Mouse (Mus musculus): ENCODE results near the gene Gnrhr. TPM values are rescaled to one million over a fixed set of nuclear protein-coding genes. Genes with fewer than 3 reads are reported as not detected.

Gnrhr gene
- polyA plus RNA-seq (2017; shearing (Covaris generic)) = not detected

DNA sequence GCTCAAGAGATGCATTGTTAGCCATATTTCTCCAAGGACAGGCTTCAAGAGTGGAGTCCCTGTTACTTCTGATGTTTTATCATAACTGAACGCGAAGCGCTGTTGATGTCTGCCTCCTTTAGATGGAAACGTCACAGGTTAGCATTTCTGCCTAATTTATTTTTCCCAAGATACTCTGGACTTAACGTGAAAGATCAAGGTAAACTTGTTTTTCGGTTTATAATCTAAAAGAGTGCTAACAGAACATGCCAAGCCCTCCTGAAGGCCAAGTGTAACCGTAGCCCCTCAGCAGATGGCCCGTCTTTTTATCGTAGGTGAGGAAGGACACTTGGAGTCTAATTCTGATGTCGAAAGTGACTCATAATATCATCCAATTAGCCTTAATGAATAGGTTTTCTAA is at the start of gene Gnrhr:
Gene Gnrhr, minus strand, starts transcription at position 101 of the 400 bp plus-strand sequence.

DNA sequence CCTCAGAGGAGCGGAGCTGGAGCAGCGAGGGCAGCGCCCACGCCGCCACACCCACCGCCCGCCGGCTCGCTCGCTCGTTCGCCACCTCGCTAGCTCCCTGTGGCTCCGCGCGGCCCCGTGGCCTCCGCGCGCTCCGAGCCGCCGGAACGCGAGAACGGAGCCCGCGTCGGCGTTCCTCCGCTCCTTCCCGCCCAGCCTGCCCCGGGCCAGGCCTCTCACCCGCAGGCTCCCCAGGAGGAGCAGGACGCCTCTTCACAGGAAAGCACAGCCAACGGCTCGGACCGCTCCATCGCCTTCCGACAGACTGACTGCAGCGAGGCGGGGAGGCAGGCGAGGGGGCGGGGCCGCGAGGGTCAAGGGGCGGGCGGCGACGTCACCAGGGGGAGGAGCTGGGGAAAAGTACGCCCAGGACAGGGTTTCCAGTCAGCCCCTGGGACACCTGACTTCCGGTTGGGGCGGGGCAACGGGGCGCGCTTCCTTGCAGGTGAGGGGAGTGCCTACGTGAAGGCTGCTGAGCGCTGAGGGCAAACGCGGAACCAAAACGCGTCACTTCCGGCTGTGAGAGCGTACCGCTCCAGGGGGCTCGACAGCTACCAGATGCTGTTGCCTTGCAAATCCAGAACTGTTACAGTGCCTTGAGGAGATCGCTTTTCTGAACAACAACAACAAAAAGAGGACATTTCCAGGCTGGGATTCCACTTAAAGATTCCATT is 25.1 kb downstream of the Gnrhr start, which contains the start of gene Uba6:
Gene Uba6, minus strand, starts transcription at position 355 of the 713 bp plus-strand sequence.

Other genes with a start within 250 kb of the Gnrhr start
- gene Cenpc1, start 132.3 kb downstream of the Gnrhr start, polyA plus RNA-seq (2017; shearing (Covaris generic)) = 13.7 TPM
- gene Stap1, start 126.2 kb downstream of the Gnrhr start, polyA plus RNA-seq (2017; shearing (Covaris generic)) = 82.8 TPM
- gene Uba6, start 25.1 kb downstream of the Gnrhr start, polyA plus RNA-seq (2017; shearing (Covaris generic)) = 26.2 TPM
- gene Tmprss11c, start 91.4 kb upstream of the Gnrhr start, polyA plus RNA-seq (2017; shearing (Covaris generic)) = not detected
- gene Tmprss11d, start 175.5 kb upstream of the Gnrhr start, polyA plus RNA-seq (2017; shearing (Covaris generic)) = 0.17 TPM